Comparison of ENCODE assay signal across 9 mouse cellular contexts in the genomic region with DNA sequence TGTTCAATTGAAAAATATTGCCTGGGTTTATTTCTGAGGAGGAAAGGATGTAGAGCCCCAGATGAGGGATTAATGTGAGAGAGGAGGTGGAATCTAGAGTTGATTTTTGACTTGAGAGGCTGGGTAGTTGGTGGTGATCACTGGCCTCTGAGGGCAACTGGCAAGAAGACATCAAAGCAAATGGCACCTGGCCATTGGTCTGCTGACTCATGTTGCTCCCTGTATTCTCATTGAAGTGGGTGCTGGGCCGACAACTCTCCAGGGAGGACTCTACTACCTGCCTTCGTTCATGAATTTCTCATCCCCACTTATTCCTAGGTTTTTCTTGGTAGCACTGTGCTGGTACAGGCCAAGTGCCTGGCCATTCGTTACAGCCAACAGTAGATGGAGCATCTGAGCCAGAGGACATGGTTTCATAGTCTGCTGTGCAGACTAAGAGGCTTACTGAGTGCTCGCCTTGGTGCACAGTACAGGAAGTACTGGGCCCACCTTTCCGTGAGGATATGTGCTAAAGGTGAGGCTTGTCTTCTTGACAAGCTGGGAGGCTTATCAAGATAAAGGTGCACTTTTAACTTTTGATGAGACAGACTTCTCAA. TPM values are rescaled to one million over a fixed set of nuclear protein-coding genes. Genes with fewer than 3 reads are reported as not detected.
DNase-seq lines count a peak whose midpoint lies in the region; ATAC-seq and TF ChIP-seq lines count a peak whose summit lies in the region.
"Had no signal": no experiment of that assay in that cellular context is flagged by ENCODE, and none has a peak within 500 bp of the region (broad histone marks: within the 10 kb centered on the region; RNA-seq: fewer than 3 reads in every experiment).

No protein-coding gene starts in this region.

- ATAC-seq in liver, embryonic 15.5 days (ENCODE audit: insufficient read depth), result peak; percentile 40; the same call in 1 of the 2 replicates

- H3K4me2 ChIP-seq in liver, embryonic 15.5 days, result no peak overlapping the region

- peak; percentile 35 for TF ChIP-seq CTCF in gastrocnemius, adult 2 months (IDR thresholded peaks at IDR 0.05)

- intact Hi-C loops in gastrocnemius, adult 2 months (cut with DNase I), result no loop called here

- no peak overlapping the region for H3K4me3 ChIP-seq in gastrocnemius, adult 2 months
- H3K4me3 ChIP-seq in liver, embryonic 15.5 days (replicated peaks), result no peak overlapping the region
- H3K4me3 ChIP-seq: myocyte had no signal

- H3K27me3 ChIP-seq in liver, embryonic 15.5 days, result no peaks in the 10 kb centered on the region

- peak overlapping the region; percentile 12; the same call in 1 of the 2 replicates for H3K27ac ChIP-seq in gastrocnemius, adult 2 months
- no peak overlapping the region for H3K27ac ChIP-seq in liver, embryonic 15.5 days (replicated peaks)

- H3K9ac ChIP-seq in liver, embryonic 15.5 days, result no peak overlapping the region

- 72% methylated on average over 5 of the region's 5 CpGs for WGBS in liver, embryonic 15.5 days (ENCODE audit: insufficient replicate concordance)

- no peaks in the 10 kb centered on the region for H3K9me3 ChIP-seq in liver, embryonic 15.5 days (replicated peaks)

- DNase-seq in gastrocnemius, adult 2 months, result no peak
- DNase-seq in gastrocnemius, postnatal 4 days (ENCODE audit: low spot score in 2 of 2), result no peak
- peak; percentile 35 for DNase-seq in testis, postnatal 10 days (ENCODE audit: low spot score)
- no peak for DNase-seq in testis, postnatal 14 days (ENCODE audit: low spot score)
- peak; percentile 61 for DNase-seq in yolk sac, embryonic 10.5 days (ENCODE audit: low spot score)
- no peak for DNase-seq in right cerebral cortex, postnatal 36 days (ENCODE audit: low spot score in 2 of 2)
- no peak for DNase-seq in adrenal gland, postnatal 4 days (ENCODE audit: low spot score in 2 of 2)

- no peaks in the 10 kb centered on the region for H3K36me3 ChIP-seq in liver, embryonic 15.5 days (replicated peaks)

- peaks cover 20% of the 10 kb centered on the region for H3K4me1 ChIP-seq in liver, embryonic 15.5 days (replicated peaks)

RNA-seq across cellular contexts. Expression of a gene that starts 53.4 kb away (rescaled TPM):
- total RNA-seq in gastrocnemius, adult 2 months (2021), result 10 to 100 TPM; 31.3 to 32.9 TPM
- total RNA-seq in gastrocnemius, postnatal 4 days (2021), result 10 to 100 TPM; 48.4 to 50.2 TPM
- 9.8 and 10.5 TPM in 2 replicates for polyA plus RNA-seq in liver, embryonic 15.5 days (2015; fragmentation: Nextera tagmentation; extraction: Ambion mirVana)
- total RNA-seq in adrenal gland, postnatal 4 days (2021), result 10 to 100 TPM; 63.1 to 64.2 TPM

Comparison
In these comparisons a context has a peak if more than half of its experiments do, and no peak if none do; other contexts are left out.
1. DNase-seq: peak in testis, postnatal 10 days (single experiment) and yolk sac, embryonic 10.5 days (single experiment); none in gastrocnemius, adult 2 months (single experiment), gastrocnemius, postnatal 4 days (0 of 2), testis, postnatal 14 days (single experiment), right cerebral cortex, postnatal 36 days (0 of 2) and adrenal gland, postnatal 4 days (0 of 2).